Mouse (Mus musculus): ENCODE measurements at regions not wholly inside any gene's neighbourhood (a gene's known extent, or its start where the extent isn't known, plus 50 kb on each side); places are given as distances from the start of the nearest gene placed in this dataset.

DNA sequence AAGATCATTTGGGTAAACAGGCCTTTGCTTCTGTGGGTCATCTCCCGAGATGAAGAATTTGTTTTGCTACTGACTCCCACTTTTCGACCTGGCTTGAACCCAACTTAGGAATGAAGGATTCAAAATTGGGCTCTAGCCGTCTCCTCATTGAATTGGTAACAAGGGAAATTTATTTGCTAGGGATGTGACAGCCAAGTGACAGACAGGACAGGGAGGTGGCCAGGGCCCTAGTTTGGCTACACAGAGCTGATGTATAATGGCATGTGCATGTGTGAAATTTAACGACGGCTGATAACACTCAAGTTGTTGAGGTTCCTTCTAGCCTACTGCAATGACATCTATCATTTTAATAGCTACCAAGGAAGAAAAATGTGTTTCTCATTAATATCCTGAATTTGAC is 268.7 kb downstream of the Nedd1 start:
- H3K4me1 ChIP-seq: no peaks in the 10 kb centered on the region
- H3K36me3 ChIP-seq: no peaks in the 10 kb centered on the region
- no peak for DNase-seq (ENCODE audit: low spot score)
- no peak overlapping the region for H3K4me3 ChIP-seq
- WGBS: 71% methylated on average over 5 of the region's 5 CpGs
- H3K27me3 ChIP-seq (ENCODE audit: insufficient read depth, poor library complexity, severe bottlenecking): no peaks in the 10 kb centered on the region
- no peak overlapping the region for H3K27ac ChIP-seq
- no peaks in the 10 kb centered on the region for H3K9me3 ChIP-seq

DNA sequence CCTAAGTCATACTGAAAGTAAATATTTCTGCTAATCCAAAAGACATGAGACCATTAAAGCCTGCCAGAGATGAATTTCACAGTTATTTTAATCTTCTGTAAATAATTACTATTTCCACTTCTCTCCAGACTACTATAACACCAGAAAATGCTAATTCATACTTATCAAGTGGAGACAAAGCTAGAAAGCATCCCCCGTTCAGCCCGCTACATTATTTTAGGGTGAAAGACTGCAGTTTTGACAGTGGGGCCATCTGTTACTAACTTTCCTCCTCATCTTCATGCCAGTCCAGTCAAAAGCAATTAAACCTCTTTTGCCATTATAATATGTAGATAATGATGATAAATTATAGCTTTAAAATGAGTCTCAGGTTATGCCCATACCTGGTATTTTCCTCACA is 276.3 kb downstream of the Nedd1 start:
- WGBS: 90% methylated on average over 2 of the region's 2 CpGs
- Histone ChIP-seq H3K9me3 (no peaks in the 10 kb centered on the region), H3K27me3 (ENCODE audit: insufficient read depth, poor library complexity, severe bottlenecking) (no peaks in the 10 kb centered on the region), H3K4me3 (no peak overlapping the region), H3K4me1 (no peaks in the 10 kb centered on the region), H3K27ac (no peak overlapping the region), H3K36me3 (no peaks in the 10 kb centered on the region)
- no peak for DNase-seq (ENCODE audit: low spot score)

DNA sequence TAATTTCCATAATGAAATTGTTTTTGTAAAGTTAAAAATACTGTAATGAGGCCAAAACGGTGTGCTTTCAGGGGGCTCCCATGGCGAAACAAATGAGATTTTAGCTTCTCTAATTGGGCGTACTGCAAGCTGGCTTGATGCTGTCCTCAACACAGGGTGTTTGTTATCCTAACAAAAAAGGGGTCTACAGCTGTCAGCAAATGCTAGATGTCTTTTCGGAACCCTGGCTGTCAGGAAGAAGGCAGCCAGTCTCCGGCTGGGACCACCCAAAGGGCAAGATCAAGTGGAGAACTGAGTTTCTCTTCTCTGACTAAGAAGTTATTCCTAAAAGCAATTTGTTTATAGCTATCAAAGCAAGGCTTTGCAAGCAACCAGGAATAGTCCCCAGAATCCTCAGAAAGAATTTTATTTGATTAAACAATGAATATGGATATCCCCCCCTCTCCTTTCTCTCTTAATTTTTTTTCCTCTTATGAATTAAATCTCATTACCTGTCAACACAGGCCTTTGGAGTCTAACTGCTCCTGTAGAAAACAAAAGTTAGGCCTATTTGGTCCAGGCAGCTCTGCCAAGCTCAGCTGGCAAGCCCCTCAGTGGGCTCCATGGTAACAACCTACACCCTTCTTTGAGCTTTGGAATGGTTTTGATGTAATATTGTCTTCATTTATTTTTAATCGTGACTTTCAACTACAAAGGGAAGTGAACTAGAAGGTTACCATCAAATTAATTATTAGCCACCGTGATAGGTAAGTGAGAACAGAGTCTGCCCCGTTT is 283.4 kb downstream of the Nedd1 start:
- no peaks in the 10 kb centered on the region for H3K27me3 ChIP-seq (ENCODE audit: insufficient read depth, poor library complexity, severe bottlenecking)
- DNase-seq (ENCODE audit: low spot score): no peak
- no peak overlapping the region for H3K4me3 ChIP-seq
- no peaks in the 10 kb centered on the region for H3K9me3 ChIP-seq
- no peaks in the 10 kb centered on the region for H3K4me1 ChIP-seq
- no peak overlapping the region for H3K27ac ChIP-seq
- WGBS: 50% methylated on average over 8 of the region's 8 CpGs
- H3K36me3 ChIP-seq: no peaks in the 10 kb centered on the region

DNA sequence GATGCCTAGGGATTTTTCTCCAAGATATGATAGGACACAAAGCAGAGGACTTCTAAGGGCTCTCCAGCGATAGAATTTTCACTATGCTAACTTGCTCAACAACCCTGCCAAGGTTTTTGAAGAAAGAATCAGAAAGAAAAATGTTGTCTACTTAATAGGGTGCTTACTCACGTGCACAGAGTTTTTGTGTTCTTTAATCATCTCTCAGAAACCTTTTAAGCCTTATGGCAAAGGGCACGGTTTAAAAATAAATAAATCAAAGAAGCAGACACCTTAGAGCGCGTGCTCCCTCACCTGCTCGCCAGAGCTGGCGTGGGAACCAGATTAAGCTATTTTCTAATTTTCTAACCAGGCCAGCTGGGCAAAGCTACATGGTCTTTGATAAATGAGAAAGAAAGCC is 293.0 kb downstream of the Nedd1 start:
- no peak for DNase-seq (ENCODE audit: low spot score)
- Histone ChIP-seq H3K9me3 (no peaks in the 10 kb centered on the region), H3K36me3 (no peaks in the 10 kb centered on the region), H3K4me3 (no peak overlapping the region), H3K27me3 (ENCODE audit: insufficient read depth, poor library complexity, severe bottlenecking) (no peaks in the 10 kb centered on the region), H3K4me1 (no peaks in the 10 kb centered on the region), H3K27ac (no peak overlapping the region)
- WGBS: 76% methylated on average over 7 of the region's 7 CpGs

DNA sequence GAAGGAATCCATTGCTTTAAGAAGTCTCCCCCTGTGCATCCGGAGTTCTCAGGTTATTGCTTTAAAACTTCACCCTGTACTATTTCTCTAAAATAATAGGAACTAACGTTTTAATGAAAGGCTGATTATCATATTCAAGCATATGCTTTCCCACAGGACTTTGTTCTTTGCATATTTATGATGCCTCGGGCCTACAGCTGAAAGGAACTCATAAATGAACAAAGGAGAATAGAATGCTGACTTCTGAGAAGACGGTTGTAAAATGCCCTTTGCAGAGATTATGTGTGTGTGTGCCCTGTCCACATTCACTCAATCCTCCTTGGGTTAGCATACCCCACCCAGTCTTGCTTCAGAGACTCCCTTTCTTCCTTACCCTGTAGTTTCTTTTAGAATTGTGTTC is 294.2 kb downstream of the Nedd1 start:
- no peak for DNase-seq (ENCODE audit: low spot score)
- no peak overlapping the region for H3K27ac ChIP-seq
- no peaks in the 10 kb centered on the region for H3K9me3 ChIP-seq
- no peak overlapping the region for H3K4me3 ChIP-seq
- no peaks in the 10 kb centered on the region for H3K36me3 ChIP-seq
- no peaks in the 10 kb centered on the region for H3K27me3 ChIP-seq (ENCODE audit: insufficient read depth, poor library complexity, severe bottlenecking)
- H3K4me1 ChIP-seq: no peaks in the 10 kb centered on the region
- 71% methylated on average over 4 of the region's 4 CpGs for WGBS

DNA sequence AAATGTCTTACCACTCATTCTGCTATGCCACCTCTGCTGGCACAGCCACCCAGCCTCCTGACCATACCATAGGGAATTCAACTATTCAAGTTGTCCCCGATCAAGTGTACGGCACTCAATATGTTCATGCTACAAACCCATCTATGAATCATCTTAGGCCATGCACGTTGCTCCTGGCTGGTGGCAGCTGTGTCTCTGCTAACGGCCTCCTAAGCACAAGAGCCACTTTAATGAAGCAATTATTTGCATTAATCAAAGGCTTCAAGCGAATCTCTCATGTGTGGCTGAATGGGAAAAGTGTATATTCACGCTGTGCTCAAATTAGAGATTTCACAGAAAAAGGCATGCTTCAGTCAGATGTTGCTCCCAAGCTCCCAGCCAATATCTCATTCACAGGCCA is 295.8 kb downstream of the Nedd1 start:
- Histone ChIP-seq H3K36me3 (no peaks in the 10 kb centered on the region), H3K4me3 (no peak overlapping the region), H3K27ac (no peak overlapping the region), H3K27me3 (ENCODE audit: insufficient read depth, poor library complexity, severe bottlenecking) (no peaks in the 10 kb centered on the region), H3K9me3 (no peaks in the 10 kb centered on the region), H3K4me1 (no peaks in the 10 kb centered on the region)
- WGBS: 86% methylated on average over 6 of the region's 6 CpGs
- DNase-seq (ENCODE audit: low spot score): no peak

DNA sequence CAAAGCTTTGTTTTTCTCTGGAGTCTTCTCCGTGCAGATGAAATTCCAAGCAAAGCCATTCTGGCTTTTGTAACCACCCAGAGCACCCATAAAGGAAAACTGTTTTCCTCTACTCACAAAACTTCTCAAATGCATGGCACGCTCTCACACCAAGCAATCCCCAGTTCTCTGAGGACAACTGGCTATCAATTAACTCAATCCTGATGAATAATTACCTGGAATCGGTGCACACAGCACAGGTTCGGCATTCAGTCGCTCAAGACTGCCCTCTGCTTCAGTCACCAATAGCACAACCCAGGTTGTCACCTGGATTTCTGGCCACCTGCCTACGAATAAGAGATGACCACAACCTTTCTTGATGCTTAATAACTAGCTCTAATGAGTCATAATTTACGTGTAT is 309.5 kb downstream of the Nedd1 start:
- no peak for DNase-seq (ENCODE audit: low spot score)
- no peaks in the 10 kb centered on the region for H3K36me3 ChIP-seq
- no peaks in the 10 kb centered on the region for H3K4me1 ChIP-seq
- H3K27me3 ChIP-seq (ENCODE audit: insufficient read depth, poor library complexity, severe bottlenecking): no peaks in the 10 kb centered on the region
- no peak overlapping the region for H3K27ac ChIP-seq
- 86% methylated on average over 7 of the region's 7 CpGs for whole genome bisulfite sequencing
- H3K4me3 ChIP-seq: no peak overlapping the region
- no peaks in the 10 kb centered on the region for H3K9me3 ChIP-seq

DNA sequence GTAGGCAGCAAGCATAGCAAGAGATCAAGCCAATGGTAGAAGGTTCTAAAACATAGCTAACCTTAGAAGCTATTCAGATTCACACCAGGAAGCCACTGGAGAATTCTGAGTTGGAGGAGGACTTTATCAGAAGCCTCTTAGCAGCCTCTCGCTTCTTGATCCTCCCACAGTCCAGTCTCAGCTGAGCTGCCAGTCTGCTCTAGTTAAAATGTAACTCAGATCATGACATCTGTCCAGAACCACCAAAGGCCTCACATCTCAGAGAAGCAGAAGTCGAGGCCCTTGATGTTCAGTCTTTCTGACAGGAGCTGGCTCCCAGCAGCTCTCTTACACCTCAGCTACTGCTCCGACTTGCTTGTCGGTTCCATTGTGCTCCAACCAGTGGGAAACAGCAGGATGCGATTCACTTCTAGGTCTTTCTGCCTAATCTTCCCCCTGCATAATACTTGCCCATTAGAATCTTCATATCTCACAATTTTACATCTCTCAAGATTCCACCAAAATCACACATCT is 311.4 kb downstream of the Nedd1 start:
- H3K27me3 ChIP-seq (ENCODE audit: insufficient read depth, poor library complexity, severe bottlenecking): no peaks in the 10 kb centered on the region
- WGBS: 61% methylated on average over 5 of the region's 5 CpGs
- DNase-seq (ENCODE audit: low spot score): no peak

DNA sequence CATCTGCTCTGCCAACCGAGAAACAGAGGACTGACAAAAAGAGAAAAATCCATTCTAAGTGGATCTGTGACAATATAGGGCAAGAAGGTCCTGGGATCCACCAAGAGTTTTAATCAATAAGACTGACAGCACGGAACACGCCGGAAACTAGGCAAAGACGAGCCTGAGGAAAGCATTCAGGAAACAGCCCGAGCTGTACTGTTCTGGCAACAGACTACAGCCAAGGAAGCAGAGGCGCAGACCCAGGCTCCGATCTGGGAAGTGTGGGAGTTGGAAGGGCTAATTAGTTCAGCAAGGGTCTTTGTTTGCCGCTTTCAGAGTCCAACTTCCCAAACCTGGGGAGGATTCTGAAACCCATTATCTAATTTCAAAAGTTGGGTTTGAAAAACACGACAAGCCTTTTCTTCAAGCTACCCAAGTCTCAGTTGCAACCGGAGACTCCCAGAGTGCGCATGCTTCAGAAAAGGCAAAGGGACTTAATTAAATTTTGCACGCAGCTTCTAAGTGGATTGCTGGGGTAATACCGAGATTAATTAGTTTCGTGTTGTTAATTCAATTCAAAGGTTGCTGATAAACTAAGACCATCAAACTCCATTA is 317.4 kb downstream of the Nedd1 start:
- 78% methylated on average over 15 of the region's 15 CpGs for WGBS
- H3K36me3 ChIP-seq: no peaks in the 10 kb centered on the region
- H3K9me3 ChIP-seq: no peaks in the 10 kb centered on the region
- H3K4me1 ChIP-seq: no peaks in the 10 kb centered on the region
- no peak overlapping the region for H3K27ac ChIP-seq
- no peaks in the 10 kb centered on the region for H3K27me3 ChIP-seq (ENCODE audit: insufficient read depth, poor library complexity, severe bottlenecking)
- no peak for DNase-seq (ENCODE audit: low spot score)
- H3K4me3 ChIP-seq: no peak overlapping the region

More for the DNA sequence above, 311.4 kb downstream of the Nedd1 start:
- H3K27ac ChIP-seq: no peak overlapping the region
- no peaks in the 10 kb centered on the region for H3K4me1 ChIP-seq
- H3K4me3 ChIP-seq: no peak overlapping the region
- no peaks in the 10 kb centered on the region for H3K36me3 ChIP-seq
- H3K9me3 ChIP-seq: no peaks in the 10 kb centered on the region

DNA sequence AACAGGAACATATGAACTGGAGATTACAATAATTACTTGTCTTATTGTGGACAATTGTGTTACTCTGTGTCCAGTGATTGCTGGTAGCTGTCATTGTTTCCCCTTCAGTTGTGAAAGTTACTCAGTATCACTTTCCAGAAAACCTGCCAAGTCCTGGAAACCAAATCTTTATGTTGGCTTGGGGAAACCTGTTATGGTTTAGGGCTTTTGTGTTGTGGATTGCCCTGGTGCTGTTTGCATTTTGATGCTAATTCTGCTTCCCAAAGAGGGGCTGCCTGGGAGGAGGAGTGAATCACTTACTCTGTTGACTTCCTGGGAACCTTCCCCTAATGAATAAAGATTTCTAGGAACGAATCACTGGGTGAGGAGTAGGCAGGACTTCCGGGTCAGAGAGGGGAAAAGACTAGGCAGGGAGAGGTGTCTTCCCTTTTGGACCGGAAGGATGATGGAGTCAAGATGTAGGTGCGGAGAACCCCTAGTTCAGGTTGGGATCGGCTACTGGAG is 321.6 kb downstream of the Nedd1 start:
- Histone ChIP-seq H3K27me3 (ENCODE audit: insufficient read depth, poor library complexity, severe bottlenecking) (no peaks in the 10 kb centered on the region), H3K4me3 (no peak overlapping the region), H3K36me3 (no peaks in the 10 kb centered on the region), H3K4me1 (no peaks in the 10 kb centered on the region), H3K27ac (no peak overlapping the region), H3K9me3 (no peaks in the 10 kb centered on the region)
- DNase-seq (ENCODE audit: low spot score): no peak
- WGBS: 80% methylated on average over 5 of the region's 5 CpGs

DNA sequence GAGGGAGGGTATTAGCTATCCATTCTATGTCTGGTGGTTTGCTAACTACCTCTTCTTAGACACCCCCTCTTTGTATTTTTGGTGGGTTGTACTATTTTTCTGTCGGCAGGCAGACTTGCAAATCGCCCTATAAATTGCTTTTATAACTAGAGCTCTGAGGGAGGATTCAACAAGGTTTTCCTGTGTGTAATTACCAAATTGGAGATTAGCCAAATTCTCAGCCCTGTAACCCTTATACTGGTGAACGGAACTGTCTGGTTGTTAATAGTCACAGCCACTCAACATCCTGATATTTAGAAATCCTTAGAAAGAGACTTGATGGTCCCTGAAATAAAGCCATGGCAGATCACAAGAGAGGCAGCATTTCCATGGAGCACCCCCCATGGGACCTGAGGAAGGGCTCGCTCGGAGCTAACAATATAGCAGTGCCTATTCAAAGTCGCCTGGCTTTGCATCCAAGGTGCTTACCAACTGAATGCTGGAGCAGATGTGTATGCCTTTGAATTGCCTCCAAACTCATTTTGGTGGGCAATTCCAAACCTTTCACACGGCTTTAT is 333.0 kb downstream of the Nedd1 start:
- H3K9me3 ChIP-seq: no peaks in the 10 kb centered on the region
- no peak overlapping the region for H3K27ac ChIP-seq
- H3K4me1 ChIP-seq: no peaks in the 10 kb centered on the region
- H3K4me3 ChIP-seq: no peak overlapping the region
- no peaks in the 10 kb centered on the region for H3K27me3 ChIP-seq (ENCODE audit: insufficient read depth, poor library complexity, severe bottlenecking)
- DNase-seq (ENCODE audit: low spot score): no peak
- 79% methylated on average over 7 of the region's 7 CpGs for WGBS
- no peaks in the 10 kb centered on the region for H3K36me3 ChIP-seq

DNA sequence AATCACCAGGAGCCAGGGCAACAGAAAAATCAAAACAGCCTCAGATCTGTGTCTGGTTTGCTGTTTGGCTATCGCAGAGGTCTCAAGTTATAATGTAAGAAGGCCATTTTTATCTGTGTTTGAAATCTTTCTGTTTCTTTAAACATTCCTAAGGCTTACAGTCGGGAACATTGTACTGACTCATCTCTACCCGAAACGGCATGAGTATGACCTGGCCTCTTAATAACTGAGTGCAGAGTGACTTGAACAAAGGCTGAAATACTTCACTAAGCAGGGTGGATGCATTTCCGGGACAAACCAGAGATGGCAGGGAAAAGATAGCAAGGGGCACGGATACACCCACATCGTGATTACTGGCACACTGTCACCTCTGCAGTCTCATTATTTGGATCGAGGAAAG is 355.1 kb downstream of the Nedd1 start:
- WGBS: 74% methylated on average over 8 of the region's 8 CpGs
- H3K9me3 ChIP-seq: no peaks in the 10 kb centered on the region
- no peaks in the 10 kb centered on the region for H3K36me3 ChIP-seq
- H3K4me1 ChIP-seq: no peaks in the 10 kb centered on the region
- no peak overlapping the region for H3K4me3 ChIP-seq
- no peak overlapping the region for H3K27ac ChIP-seq
- H3K27me3 ChIP-seq (ENCODE audit: insufficient read depth, poor library complexity, severe bottlenecking): no peaks in the 10 kb centered on the region
- no peak for DNase-seq (ENCODE audit: low spot score)

DNA sequence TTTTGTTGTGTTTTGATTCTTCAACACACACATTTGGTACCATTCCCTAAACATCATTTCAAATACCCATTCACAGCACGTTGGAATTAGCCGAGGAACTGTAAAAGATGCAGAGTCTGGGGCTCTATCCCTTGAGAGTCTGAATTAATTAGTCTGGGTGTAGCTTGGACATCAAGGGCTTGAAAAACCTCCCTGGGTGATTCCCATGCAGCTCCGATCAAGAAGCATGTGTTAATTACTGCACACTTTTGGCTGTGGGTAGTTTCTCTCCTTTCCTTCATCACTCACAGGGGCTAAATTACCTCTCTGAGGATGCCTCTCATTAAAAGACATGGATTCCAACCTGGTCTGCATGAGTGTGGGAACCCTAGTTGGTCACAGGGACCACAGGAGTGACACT is 365.5 kb downstream of the Nedd1 start:
- Histone ChIP-seq H3K4me3 (no peak overlapping the region), H3K27ac (no peak overlapping the region), H3K9me3 (no peaks in the 10 kb centered on the region), H3K4me1 (no peaks in the 10 kb centered on the region), H3K27me3 (ENCODE audit: insufficient read depth, poor library complexity, severe bottlenecking) (no peaks in the 10 kb centered on the region), H3K36me3 (no peaks in the 10 kb centered on the region)
- no peak for DNase-seq (ENCODE audit: low spot score)
- WGBS: 68% methylated on average over 3 of the region's 3 CpGs

All from heart, embryonic 10.5 days (tissue).